Mouse (Mus musculus) megakaryocyte, adult 5-6 weeks (primary cell): ENCODE measurements around the gene Slc2a8. TPM values are rescaled to one million over a fixed set of nuclear protein-coding genes. Genes with fewer than 3 reads are reported as not detected.

ENCODE experiments used
- ATAC-seq: 2 replicates; pipeline ENCODE4 v1.8.0; 2016; ENCODE audit warnings: mild to moderate bottlenecking, inconsistent platforms; ENCODE audit not compliant: poor library complexity, severe bottlenecking
- total RNA-seq, 2 experiments: library from RNA; stranded (forward) in 1 of 2; stranded (reverse) in 1 of 2; fragments of 153-499, 151-499 nt in 1 of 2; fragments of 221-1000, 200-1000 nt in 1 of 2; gene quantifications; 2 replicates each; pipeline versions ENCODE4 v1.2.3 to v1.2.4; 2015 to 2017

Slc2a8 gene
- total RNA-seq, 2 experiments from 2014 or later = 1.4 to 1.8 TPM

- ATAC-seq = no peak
These were observed 7.7 kb downstream of the Slc2a8 start for GRCm38 (mm10) chr2:32974216-32974615.

GRCm38 (mm10) chr2:32971235-32971634, 10.6 kb downstream of the Slc2a8 start:
- ATAC-seq = no peak

GRCm38 (mm10) chr2:32969326-32969725, 12.6 kb downstream of the Slc2a8 start:
- no peak for ATAC-seq

DNA sequence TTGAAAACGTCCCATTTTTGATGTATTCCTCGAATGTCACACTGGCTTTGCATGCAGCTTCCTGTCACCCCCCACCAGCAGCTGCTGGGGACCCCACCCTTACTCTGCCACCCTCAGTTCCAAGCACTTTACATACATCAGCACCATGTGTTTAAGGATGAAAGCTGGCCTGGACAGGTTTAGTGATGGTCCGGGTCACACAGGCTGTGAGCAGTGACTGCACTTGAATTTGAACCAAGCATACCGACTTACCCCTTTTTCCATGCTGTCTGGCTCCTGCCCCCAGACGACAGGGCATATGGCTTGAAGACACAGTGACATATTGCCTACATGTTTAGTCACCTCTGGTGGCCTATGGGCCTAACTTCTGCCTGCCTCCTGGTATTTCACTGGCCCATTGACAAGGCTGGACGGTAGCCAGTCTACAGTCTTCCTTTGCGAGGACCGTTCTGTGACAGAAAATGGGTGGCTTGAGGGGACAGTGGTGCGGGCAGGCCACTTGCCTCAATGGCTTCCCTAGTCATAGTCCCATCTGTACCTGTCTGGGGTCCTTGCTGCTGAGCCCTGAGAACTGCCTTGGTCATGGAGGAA, 13.8 kb downstream of the Slc2a8 start:
- no peak for ATAC-seq

- ATAC-seq = peak; percentile 92
These were observed 14.9 kb downstream of the Slc2a8 start for GRCm38 (mm10) chr2:32966689-32967631.

DNA sequence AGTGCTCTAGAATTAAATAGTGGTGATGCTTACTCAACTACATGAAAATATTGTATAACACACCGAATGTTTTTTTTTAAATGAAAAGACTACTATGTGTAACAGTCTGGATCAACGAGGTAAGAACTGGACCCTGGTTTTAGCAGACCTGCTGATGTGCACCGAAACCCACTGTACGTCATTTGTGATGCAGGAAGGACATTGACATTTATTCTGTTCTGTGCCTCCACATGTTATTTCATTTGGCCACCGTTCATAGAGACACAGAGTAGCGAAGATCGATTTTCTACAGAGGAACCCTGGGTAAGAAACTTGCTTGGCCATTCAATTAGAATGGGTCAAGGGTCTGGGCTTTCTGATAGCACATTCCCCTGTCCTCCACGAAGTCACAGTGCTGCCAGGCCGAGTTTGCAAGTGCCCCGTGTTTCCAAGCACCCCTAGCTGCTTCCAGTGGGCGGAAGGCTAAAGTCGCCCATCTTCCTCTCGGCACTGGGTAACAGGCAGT, 15.6 kb downstream of the Slc2a8 start:
- no peak; the same call in 1 of the 2 replicates for ATAC-seq

DNA sequence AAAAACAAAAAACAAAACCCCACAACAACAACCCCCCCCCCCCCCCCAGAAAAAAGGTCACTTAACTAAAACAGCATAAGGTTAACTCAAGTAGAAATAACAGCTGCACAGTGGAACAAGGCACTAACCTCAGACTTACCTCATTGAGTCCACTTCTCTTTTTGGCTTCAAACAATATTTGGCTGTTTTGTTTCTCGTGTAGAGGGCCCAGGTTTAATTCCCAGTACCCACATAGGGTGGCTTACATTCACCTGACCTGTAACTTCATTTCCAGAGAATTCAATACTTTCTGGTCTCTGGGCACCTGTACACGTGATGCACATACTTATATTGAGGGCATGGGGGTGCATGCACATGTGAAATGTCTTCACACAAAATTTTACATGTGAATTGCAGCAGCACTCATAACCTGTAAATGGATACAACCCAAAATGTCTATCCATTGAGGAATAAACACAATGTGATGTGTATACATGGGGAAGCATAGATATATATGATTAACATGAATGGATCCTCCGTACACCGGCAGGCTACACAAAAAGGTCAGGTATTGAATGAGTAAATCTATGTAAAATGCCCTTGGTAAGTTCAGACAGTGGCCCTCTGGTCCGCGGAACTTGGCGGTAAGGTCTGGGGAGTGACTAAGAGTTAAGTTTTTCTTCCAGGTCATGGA, 16.2 kb downstream of the Slc2a8 start:
- no peak for ATAC-seq

DNA sequence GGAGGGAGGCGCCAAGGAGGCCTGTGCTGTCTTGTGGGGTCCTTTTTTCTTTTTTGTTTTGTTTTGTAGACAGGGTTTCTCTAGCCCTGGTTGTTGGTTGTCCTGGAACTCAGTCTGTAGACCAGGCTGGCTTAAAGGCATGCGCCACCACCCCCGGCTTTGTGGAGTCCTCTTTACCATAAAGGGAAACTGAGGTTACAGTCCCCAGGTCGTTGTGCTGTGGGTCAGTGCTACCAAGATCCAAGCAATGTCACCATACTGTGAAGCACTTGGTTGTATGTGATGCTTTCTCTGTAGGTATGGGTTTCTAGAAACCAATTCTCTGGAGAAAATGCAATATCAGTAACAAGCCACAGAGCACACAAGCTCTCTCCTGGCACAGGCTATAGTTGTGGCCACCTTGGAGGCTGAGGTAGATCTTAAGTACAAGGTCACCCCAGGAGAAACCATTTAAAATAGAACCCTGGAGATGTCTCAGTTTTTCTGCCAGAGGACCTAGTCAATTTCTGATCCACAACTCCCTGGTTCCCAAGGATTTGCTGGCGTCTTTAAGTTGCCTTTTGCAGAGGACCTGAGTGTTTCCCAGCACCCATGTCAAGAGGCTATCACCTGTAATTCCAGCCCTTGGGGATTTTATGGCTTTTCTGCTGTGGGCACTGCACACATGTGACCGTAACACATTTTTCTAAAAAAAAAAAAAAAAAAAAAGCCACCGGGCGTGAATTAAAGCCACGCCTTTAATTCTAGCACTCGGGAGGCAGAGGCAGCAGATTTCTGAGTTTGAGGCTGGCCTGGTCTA, 17.0 kb downstream of the Slc2a8 start:
- ATAC-seq = no peak

- ATAC-seq = no peak
These were observed 17.9 kb downstream of the Slc2a8 start for GRCm38 (mm10) chr2:32963981-32964380.

DNA sequence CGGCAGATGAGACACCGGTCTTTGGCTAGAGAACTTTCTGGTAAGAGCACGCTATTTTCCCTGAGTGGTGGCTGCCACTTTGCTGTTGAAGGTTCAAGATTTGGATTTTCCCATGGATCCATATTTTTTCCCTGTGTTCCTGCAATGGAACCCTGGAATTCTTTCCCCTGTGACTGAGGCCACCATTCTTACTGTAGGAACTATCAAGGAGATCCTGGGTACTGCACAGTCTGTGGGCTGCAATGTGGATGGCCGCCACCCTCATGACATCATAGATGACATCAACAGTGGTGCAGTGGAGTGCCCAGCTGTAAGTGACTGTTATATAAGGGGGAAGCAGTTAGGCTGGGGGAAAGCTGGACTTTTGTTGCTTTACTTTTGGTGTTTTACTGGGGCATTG, 18.3 kb downstream of the Slc2a8 start:
- no peak for ATAC-seq

GRCm38 (mm10) chr2:32962875-32963220, 19.0 kb downstream of the Slc2a8 start:
- ATAC-seq = no peak

DNA sequence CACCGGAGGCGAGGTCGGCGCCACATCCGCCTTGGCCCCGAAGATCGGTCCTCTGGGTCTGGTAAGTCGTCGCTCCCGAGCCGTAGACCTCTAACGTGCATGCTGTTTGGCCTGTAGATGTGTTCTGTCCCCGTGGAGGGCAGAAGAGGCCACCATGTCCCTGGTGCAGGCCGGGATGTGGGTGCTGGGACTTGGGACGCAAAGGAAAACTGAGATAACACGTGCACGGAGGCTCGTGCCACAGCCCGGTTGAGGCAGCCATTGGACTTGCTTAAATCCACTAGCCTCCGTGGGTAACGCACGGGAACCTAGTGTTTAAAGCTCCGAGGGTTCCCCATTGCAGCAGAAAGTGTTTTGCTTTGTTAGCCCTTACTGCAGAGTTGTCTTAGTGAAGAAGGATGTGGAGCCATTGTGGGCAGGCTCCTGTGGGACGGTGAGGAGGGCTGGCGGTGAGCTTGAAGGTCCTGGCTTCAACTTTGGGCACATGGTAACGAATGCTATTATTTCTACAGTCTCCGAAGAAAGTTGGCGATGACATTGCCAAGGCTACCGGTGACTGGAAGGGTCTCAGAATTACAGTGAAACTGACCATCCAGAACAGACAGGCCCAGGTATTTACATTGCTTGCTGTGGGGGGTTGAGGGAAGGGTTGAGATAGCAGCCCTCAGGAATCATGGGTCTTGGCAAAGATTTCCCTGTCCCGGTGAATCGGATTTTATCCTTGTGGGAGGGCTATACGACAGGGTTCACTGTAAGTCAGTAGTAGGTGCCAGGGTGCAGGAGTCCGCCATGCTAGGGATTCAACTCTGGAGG, 19.6 kb downstream of the Slc2a8 start:
- no peak for ATAC-seq

DNA sequence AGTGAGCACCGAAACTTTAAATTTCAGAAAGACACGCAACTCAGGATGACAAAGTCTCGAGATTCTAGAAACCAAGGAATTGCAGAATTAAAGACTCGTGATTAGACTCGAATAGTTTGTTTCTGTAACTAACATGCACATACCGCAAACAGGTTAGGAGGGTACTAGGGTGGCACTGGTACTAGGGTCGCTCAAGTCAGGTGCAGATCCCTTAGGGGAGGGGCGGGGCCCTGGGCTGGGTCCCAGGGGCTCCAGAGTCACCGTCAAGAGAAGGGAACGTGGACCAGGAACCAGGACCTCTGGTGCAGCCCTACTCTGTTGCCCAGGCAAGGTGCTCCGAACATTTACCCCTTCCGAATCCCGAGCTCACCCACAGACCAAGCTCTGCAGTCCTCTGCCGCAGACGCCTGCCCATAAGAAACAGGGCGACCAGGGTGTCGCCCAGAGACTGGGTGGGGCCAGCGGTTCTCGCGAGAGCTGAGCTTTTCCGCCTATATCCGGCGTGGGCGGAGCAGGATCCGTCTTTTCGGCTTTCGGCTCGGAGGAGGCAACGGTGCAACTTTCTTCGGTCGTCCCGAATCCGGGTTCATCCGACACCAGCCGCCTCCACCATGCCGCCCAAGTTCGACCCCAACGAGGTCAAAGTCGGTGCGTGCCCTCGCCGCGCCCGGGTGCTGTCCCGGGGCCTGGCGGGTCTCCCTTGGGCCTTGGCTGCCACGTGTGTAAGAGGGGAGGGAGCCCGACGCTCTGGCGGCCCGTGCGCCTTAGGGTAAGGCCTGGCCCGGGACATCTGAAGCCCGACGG, 20.5 kb downstream of the Slc2a8 start, which contains the start of the genes Rpl12 and Lrsam1:
Gene Rpl12 (plus strand): TSS at position 368 of the 804 bp plus-strand sequence.
Gene Lrsam1 (minus strand): TSS at position 423 of the 804 bp plus-strand sequence.
- ATAC-seq = peak; percentile 90

DNA sequence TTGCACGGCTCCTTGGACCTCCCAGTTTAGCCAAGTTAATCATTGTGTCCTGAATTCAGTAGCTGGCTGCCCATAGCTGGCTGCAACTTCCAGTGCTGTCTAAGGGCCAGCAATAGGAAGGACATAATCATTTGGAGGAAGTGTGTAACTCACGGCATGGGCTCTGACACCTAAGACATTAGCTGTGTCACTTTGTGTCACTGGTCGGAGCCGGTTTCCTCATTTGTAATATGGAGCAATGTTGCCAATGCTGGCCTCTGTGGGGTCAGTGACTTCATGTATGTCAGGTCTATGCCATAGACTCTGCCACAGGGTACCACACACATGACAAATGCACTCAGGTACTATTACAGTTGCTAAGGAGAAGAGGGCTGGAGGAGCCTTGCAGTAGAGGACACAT, 21.6 kb downstream of the Slc2a8 start:
- ATAC-seq = peak; percentile 74

DNA sequence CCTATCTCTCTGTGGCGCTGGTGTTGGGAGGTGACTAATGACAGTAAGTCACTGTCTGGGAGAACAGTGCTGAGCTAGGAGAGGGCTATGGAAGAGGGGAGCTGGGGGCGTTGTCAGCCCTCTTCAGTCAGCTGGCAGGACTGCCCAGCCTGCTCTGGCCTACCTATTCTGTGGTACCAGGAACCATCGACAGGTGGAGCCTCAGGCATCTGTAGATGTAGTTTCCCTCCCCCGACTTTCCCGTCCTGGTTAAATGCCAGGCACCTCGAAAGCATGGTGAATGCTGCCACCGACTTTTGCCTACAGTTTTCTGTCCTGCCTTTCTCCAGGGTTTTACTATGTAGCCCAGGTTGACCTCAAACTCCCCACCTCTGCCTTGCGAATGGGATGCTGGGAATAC, 24.5 kb downstream of the Slc2a8 start:
- ATAC-seq = no peak

GRCm38 (mm10) chr2:32954581-32954980, 27.3 kb downstream of the Slc2a8 start:
- no peak for ATAC-seq

GRCm38 (mm10) chr2:32947454-32947853, 34.4 kb downstream of the Slc2a8 start:
- no peak for ATAC-seq

DNA sequence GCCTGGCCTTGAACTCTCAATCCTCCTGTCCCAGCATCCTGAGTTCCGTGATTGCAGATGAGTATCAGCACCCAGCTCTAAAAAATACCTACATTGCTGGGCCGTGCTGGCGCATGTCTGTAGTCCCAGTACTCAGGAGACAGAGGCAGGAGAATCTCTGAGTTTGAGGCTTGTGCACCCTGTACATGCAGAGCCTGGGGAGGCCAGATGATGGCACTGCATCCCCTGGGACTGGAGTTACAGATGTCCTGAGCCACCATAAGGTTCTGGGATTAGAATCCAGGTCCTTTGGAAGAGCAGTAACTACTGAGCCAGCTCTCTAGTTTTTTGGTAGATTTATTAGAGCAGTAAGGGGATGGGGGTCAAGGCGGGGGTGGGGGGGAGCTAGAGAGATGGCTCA, 41.4 kb downstream of the Slc2a8 start:
- ATAC-seq = no peak

DNA sequence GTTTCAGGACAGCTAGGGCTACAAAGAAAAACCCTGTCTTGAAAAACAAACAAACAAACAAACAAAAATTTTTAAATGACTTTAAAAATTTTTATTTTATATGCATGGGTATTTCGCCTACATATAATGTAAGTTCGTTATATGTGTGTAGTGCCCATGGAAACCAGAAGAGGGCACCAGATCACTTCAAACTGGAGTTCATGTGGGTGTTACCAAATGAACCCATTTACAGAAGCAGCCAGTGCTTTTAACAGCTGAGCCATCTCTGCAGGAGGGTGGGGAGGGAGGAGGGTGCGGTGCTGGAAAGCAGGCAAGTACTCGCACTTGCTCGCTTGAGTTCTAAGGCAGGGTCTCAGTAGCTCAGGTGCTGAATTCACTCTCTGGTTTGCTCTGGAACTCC, 42.5 kb downstream of the Slc2a8 start:
- peak; percentile 84 for ATAC-seq
